Mouse (Mus musculus): ENCODE measurements around the gene Ushbp1. TPM values are rescaled to one million over a fixed set of nuclear protein-coding genes. Genes with fewer than 3 reads are reported as not detected.
"Not testable (repeated sequence)": the region's sequence is repeated elsewhere in the genome, so short reads cannot be mapped to it uniquely, and the experiment has no call there.

The Ushbp1 gene
- total RNA-seq, 4 experiments from 2014 or later, result 3.5 to 6.3 (median 4.5) TPM

DNA sequence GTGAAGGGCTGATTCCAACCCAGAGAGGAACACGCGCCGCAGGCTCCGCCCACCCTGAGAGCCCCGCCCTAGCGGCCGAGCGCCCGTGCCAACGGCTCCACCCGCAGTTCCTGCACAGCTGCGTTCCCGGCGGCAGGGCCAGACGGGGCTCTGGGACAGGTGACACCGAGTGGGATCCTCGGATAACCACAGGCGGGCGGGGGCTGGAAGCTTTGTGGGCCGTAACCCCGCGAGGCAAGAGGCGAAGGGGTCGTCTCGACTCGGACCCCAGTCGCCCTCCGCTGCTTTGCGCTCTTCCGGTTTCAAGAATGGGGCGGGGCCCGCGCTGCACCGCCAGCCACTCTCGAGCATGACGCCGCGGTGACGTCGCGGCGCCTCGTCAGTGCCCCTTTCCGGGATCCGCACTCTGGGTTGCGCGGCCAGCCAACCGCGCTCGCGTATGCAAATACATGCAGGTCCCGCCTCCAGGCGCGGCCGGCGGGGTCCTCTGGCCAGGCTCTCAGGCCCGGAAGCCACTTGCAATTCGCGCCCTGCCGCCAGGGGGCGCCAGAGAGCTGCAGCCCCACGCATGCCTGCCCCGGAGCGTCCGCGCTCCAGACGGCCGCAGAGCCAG lies 24.3 kb downstream of the Ushbp1 start, which contains the start of gene Ocel1:
Ocel1 (plus strand) TSS at position 63 of the 613 bp plus-strand sequence.
- DNase-seq (ENCODE audit: low spot score in 2 of 2), result peak; percentile 98 to 99

DNA sequence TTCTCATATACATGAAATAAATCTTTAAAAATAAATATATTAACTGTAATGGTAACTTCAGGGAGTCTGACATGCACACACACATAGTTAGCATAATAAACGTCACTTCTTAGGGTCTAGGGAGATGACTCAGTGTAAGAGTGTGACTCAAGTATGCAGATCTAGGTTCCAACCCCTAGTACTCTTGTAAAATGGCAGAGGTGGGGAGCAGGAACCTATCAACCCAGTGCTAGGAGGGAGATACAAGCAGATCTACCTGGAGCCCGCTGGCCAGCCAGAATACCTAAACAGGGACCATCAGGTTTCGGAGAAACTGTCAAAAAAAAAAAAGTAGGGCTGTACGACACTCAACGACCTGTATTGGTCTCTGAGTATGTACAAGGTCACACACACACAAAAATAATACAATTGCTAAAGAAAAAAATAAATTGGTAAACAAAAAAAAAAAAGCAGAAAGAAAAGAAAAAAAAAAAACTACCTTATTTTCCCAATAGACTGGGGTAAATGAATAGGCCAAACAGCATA lies 24.8 kb downstream of the Ushbp1 start:
- DNase-seq (ENCODE audit: low spot score in 2 of 2), result no peak

DNA sequence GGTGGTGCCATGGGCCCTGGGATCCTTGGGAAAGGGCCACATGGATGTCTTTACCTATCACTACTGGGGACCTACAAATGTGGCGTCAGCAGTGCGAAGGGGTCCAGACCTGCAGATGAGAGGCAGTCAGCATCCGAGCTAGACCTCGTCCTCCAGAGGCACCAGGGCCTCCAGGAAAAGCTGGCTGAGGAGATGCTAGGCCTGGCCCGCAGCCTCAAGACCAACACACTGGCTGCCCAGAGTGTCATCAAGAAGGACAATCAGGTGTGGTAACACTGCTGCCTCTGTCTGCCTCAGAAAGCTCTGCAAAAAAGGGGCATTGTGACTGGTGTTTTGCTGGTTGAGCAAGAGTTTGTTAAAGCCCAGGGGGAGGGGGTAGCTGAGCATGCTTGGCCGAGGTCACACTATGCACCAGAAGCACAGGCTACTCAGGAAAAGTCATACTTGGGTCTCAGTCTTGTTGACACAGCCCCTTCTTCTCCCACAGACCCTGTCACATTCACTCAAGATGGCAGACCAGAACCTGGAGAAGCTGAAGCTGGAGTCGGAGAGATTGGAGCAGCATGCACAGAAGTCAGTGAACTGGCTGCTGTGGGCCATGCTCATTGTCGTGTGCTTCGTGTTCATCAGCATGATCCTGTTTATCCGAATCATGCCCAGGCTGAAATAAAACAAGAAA lies 26.4 kb downstream of the Ushbp1 start:
- no peak for DNase-seq (ENCODE audit: low spot score in 2 of 2)

DNA sequence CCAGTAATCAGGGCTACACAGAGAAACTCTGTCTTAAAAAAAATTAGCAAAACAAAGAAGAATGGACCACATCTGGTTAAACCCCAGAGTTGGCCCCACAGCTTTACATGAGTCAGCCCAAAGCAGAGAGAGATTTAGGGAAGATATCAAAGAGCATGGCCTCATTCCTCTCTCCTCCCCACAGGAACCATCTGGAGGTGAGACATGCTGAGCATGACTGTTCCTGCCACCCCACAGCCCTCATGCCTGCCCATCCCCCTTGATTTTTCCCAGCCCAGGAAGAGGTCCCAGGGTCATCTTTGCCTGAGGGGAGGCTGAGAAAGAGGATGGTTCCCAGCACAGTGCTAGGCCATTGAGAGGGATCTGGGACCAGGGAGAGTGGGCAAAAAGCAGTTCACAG lies 27.2 kb downstream of the Ushbp1 start:
- no peak for DNase-seq (ENCODE audit: low spot score in 2 of 2)

DNA sequence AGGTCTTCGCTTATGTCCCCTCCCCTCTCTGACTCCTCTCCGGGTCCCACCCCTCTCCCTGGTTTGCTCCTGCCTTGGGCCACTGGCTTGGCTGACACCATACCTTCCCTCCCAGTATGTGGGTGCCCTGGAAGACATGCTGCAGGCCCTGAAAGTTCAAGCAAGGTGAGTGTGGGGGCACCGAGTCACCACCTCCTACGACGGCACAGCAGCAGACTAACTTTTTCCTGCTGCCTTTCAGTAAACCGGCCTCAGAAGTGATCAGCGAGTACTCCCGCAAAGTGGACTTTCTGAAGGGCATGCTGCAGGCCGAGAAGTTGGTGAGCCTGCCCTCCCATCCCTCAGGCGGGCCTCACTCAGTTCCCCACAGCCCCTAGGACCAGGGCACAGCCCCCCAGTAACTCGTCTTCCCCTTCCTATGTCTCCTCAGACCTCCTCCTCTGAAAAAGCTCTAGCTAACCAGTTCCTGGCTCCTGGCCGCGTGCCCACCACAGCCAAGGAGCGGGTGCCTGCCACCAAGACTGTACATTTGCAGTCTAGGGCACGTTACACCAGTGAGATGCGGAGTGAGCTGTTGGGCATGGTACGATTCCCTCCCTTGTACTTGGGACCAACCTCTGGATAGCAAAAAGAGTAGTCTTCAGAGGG lies 27.9 kb downstream of the Ushbp1 start:
- DNase-seq (ENCODE audit: low spot score in 2 of 2), result no peak

DNA sequence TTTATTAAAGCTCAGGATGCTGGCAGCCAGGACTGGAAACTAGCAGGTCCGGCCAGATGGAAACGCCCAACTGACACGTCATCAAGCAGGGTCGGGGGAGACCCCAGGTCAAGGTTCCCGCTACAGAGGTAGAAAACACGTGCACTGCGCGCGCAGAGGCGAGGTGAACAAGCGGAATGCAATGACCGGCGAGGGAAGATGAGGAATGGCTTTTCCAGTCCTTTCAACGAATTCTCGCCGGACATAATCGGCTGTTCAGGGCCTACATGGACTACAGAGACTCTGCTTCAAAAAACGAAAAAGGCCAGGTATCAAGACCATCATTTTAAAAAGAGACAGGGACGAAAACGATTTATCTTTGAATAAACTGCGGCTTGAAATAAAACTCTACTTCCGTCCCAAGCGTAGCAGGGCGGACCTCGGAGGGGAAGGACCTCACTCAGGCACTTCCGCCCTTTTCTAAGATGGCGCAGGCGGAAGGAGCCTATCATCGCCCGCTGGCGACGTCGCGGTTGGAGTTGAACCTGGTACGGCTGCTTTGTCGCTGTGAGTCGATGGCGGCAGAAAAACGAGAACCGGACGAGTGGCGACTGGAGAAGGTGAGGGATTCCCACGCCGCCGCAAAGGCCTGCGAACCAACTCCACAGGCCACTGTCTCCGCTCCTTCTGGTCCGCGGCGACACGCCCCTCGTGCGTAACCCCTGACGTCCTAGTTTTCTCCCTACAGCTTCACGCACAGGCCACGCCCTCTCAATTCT lies 28.7 kb downstream of the Ushbp1 start, which contains the start of gene Use1:
Use1 (plus strand) TSS at position 78 of the 758 bp plus-strand sequence.
- DNase-seq (ENCODE audit: low spot score in 2 of 2), result peak; percentile 88 to 89

DNA sequence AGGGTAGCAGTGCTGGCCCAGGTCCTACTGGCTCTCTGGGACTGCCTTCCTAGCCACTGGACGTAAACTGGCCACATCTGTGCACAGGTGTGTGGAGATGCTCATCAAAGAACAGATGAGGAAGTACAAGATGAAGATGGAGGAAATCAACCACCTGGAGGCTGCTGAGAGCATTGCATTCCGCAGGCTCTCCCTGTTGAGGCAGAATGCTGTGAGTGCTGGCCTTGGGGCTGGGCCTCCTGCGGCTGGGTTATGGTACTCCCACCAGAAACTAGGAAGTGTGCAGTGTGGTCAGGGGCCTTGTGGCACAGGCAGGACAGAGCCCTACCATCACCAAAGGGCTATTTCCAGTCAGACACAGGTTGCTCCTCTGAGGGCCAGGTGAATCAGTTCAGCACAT lies 37.6 kb downstream of the Ushbp1 start:
- no peak for DNase-seq (ENCODE audit: low spot score in 2 of 2)

DNA sequence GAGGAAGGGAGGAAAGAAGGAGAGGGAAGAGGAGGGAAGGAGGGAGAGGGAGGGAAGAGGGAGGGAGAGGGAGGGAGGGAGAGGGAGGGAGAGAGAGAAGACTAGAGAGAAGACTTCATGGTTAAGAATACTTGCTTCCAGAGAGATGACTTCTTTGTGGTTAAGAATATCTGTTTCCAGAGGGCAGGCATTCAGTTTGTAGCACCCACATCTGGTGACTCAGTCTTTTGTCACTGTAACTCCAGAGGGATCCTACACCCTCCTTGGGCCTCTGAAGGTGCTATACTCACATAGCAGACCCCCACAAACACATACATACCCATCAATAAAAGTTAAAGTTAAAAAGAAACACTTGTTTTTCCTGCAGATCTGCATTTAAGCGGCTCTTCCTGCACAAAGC lies 44.1 kb downstream of the Ushbp1 start:
- DNase-seq (ENCODE audit: low spot score in 2 of 2), result no peak

DNA sequence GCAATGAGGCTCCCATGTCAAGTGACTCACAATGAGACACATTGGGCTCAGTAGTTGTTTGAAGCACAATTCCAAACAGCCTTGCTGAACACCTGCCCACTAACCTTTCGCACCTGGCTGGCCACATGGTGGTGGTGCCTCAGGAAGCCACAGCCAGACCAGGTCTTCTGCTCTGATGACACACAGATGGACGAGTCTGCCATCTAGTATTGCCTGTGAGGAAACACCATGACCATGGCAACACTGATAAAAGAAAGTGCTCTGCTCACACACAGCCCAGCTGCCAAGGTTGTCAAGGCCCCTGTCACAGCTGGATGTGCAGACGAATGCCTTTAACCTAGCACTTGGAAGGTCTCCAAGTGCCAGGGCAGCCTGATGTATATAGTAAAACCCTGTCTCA lies 44.5 kb downstream of the Ushbp1 start:
- no peak for DNase-seq (ENCODE audit: low spot score in 2 of 2)

DNA sequence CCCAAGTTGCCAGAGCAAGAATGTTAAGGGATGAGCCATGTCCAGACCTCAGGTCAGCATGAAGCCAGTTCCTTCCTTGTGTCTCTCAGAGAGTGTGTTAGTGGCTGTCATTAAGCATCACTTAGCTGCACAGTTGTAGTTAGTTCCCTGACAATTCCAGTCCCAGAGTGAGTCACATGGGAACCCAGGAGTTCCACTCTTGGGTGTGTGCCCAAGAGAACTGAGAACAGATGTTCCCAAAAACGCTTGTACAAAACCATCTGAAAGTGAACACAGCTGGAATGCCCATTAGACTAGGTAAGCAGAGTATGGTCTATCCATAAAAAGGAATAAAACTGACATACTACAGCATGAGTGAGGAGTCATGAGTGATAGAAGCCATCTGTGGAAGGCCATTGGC lies 49.0 kb downstream of the Ushbp1 start:
- no peak for DNase-seq (ENCODE audit: low spot score in 2 of 2)

DNA sequence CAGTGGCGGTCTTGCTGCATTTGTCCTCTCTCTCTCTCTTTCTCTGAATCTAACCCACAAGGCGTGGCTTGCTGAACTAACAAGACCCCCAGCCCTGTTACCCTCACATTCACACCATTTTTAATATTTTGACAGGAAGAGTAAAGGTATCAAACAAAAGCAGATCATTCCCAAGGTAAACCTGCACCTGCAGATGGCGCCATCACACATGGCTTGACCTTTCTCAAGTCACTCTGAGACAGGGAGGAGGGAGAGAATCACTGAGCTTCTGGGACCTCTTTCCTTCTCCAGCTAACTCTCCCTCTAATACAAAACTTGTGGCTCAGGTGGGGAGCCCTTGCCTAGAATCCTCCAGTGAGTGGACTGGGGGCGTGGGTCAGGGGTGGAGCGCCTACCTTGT lies 55.0 kb downstream of the Ushbp1 start:
- DNase-seq (ENCODE audit: low spot score in 2 of 2), result no peak

DNA sequence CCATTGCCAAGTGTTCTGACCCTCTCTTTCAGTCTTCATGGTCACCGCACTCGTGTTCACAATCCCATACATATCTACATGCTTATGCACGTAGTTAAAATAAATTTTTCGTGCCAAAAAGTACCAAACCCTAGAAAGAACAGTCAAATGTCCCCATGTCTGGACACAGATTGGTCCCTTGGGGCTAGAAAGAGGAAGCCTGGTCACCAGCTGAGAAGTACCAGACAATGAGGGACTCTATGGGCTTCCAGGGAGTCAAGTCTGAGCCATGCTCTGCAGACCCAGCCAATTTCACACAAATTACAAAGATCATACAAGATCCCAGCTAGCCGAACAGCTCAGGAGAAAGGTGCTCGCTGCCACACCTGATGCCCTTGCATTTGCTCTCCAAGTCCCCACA lies 57.8 kb downstream of the Ushbp1 start:
- DNase-seq (ENCODE audit: low spot score in 2 of 2), result not testable (repeated sequence)

Other genes with a start within 250 kb of the Ushbp1 start
- 1 to 10 TPM; 6.2 to 8.6 (median 7.8) TPM for gene Myo9b, start 123.1 kb downstream of the Ushbp1 start, total RNA-seq (2022)
- gene Haus8, start 122.9 kb downstream of the Ushbp1 start, total RNA-seq (2022), result 1 to 10 TPM; 2.4 to 5.5 (median 4.0) TPM
- 100 to 1,000 TPM in 2 of 4 experiments, 10 to 100 TPM in 2; 90.5 to 106 (median 100) TPM for gene Use1, start 29.0 kb downstream of the Ushbp1 start, total RNA-seq (2022)
- gene Ocel1, start 24.5 kb downstream of the Ushbp1 start, total RNA-seq (2022), result 1 to 10 TPM; 5.0 to 6.0 (median 5.8) TPM
- 10 to 100 TPM; 19.9 to 23.3 (median 20.9) TPM for gene Nr2f6, start 13.8 kb downstream of the Ushbp1 start, total RNA-seq (2022)
- gene Babam1, start 1.1 kb upstream of the Ushbp1 start, total RNA-seq (2022), result 10 to 100 TPM; 68.5 to 73.4 (median 70.8) TPM
- not detected for gene Ankle1, start 10.2 kb upstream of the Ushbp1 start, total RNA-seq (2022)
- 10 to 100 TPM; 22.3 to 28.9 (median 26.3) TPM for gene Abhd8, start 67.9 kb upstream of the Ushbp1 start, total RNA-seq (2022)
- gene Mrpl34, start 69.2 kb upstream of the Ushbp1 start, total RNA-seq (2022), result 10 to 100 TPM; 63.4 to 72.1 (median 68.8) TPM
- 10 to 100 TPM; 24.5 to 31.8 (median 26.5) TPM for gene Dda1, start 73.4 kb upstream of the Ushbp1 start, total RNA-seq (2022)
- gene Ano8, start 90.2 kb upstream of the Ushbp1 start, total RNA-seq (2022), result 10 to 100 TPM; 15.4 to 16.5 (median 15.9) TPM
- 10 to 100 TPM in 3 of 4 experiments, 1 to 10 TPM in 1; 9.5 to 11.2 (median 10.5) TPM for gene Gtpbp3, start 92.3 kb upstream of the Ushbp1 start, total RNA-seq (2022)
- gene Plvap, start 116.0 kb upstream of the Ushbp1 start, total RNA-seq (2022), result 1 to 10 TPM; 6.6 to 9.5 (median 8.2) TPM
- not detected for gene Ccdc194, start 129.9 kb upstream of the Ushbp1 start, total RNA-seq (2022)
- gene Bst2, start 141.7 kb upstream of the Ushbp1 start, total RNA-seq (2022), result 1 to 10 TPM; 4.7 to 9.2 (median 7.6) TPM
- 10 to 100 TPM; 17.7 to 28.7 (median 23.4) TPM for gene Mvb12a, start 147.1 kb upstream of the Ushbp1 start, total RNA-seq (2022)
- gene Tmem221, start 163.1 kb upstream of the Ushbp1 start, total RNA-seq (2022), result not detected
- gene Nxnl1, start 170.8 kb upstream of the Ushbp1 start, total RNA-seq (2022), result under 1 TPM in 2 of 4 experiments, not detected in 2; 0.09 to 0.13 TPM
- gene Slc27a1, start 173.1 kb upstream of the Ushbp1 start, total RNA-seq (2022), result 10 to 100 TPM; 70.7 to 88.1 (median 80.5) TPM
- 10 to 100 TPM; 19.3 to 22.8 (median 21.2) TPM for gene Pgls, start 196.4 kb upstream of the Ushbp1 start, total RNA-seq (2022)
- gene Fam129c, start 201.8 kb upstream of the Ushbp1 start, total RNA-seq (2022), result under 1 TPM; 0.27 to 0.63 (median 0.40) TPM
- gene Colgalt1, start 215.2 kb upstream of the Ushbp1 start, total RNA-seq (2022), result 10 to 100 TPM; 36.6 to 45.2 (median 38.1) TPM